Mouse (Mus musculus) natural killer cell, adult 2 months (primary cell): ENCODE results near the gene Spg7.

ENCODE experiments used
- DNase-seq, 2 experiments: peaks; one replicate each; pipeline ENCODE4 v3.0.0; 2022; ENCODE audit warnings: low spot score in 2 of 2

Gene Spg7

GRCm38 (mm10) chr8:123131041-123131440, 68.3 kb downstream of the Spg7 start:
- no peak for DNase-seq

- no peak for DNase-seq
Observed at GRCm38 (mm10) chr8:123132953-123133352, 70.2 kb downstream of the Spg7 start.

- no peak for DNase-seq
Observed at GRCm38 (mm10) chr8:123134149-123134713, 71.5 kb downstream of the Spg7 start.

GRCm38 (mm10) chr8:123135406-123135805, 72.7 kb downstream of the Spg7 start:
- no peak for DNase-seq

- DNase-seq, result no peak
Observed at GRCm38 (mm10) chr8:123135806-123136205, 73.1 kb downstream of the Spg7 start.

- DNase-seq, result no peak
Observed at GRCm38 (mm10) chr8:123136287-123136686, 73.5 kb downstream of the Spg7 start.

GRCm38 (mm10) chr8:123137645-123138077, 74.9 kb downstream of the Spg7 start:
- DNase-seq, result no peak

GRCm38 (mm10) chr8:123138741-123139140, 76.0 kb downstream of the Spg7 start:
- DNase-seq, result no peak

- no peak for DNase-seq
Observed at GRCm38 (mm10) chr8:123141741-123142462, 79.2 kb downstream of the Spg7 start.

- DNase-seq, result no peak
Observed at GRCm38 (mm10) chr8:123145279-123145678, 82.5 kb downstream of the Spg7 start.

GRCm38 (mm10) chr8:123146390-123146789, 83.6 kb downstream of the Spg7 start:
- no peak for DNase-seq
